Mouse (Mus musculus) heart, postnatal 0 days (tissue): ENCODE results near the gene Tbcel. TPM values are rescaled to one million over a fixed set of nuclear protein-coding genes. Genes with fewer than 3 reads are reported as not detected.
A peak's percentile ranks its signal among the peaks of the same experiment; 100 is the strongest.

Experiments used
- ATAC-seq: fragments of 200-750 bp; cut with Nextera tagmentation; 2 replicates; pipeline ENCODE4 v1.8.0; 2017; ENCODE audit warnings: low read depth, moderate number of reproducible peaks, moderate library complexity; ENCODE audit not compliant: insufficient read depth
- DNase-seq: peaks from one replicate; pipeline ENCODE4 v3.0.0-alpha.2; 2016; ENCODE audit warnings: low spot score
- H3K27ac ChIP-seq: fragments of 300-500 bp; sonication (generic); 2 replicates; pipeline ENCODE4 v1.5.1; 2014; ENCODE audit warnings: low read depth, mild to moderate bottlenecking
- H3K27me3 ChIP-seq: fragments of 300-500 bp; sonication (generic); 2 replicates; pipeline ENCODE4 v1.6.1; 2014; ENCODE audit warnings: low read length, mixed read lengths; ENCODE audit not compliant: control insufficient read depth, insufficient read depth
- H3K36me3 ChIP-seq: fragments of 300-500 bp; sonication (generic); replicated peaks from 2 replicates; pipeline ENCODE4 v1.6.1; 2014; ENCODE audit warnings: low read length, mixed read lengths; ENCODE audit not compliant: control insufficient read depth, insufficient read depth
- H3K4me1 ChIP-seq: fragments of 300-500 bp; sonication (generic); 2 replicates; pipeline ENCODE4 v1.6.1; 2014; ENCODE audit warnings: antibody characterized with exemption; ENCODE audit not compliant: control insufficient read depth, insufficient read depth
- H3K4me2 ChIP-seq: fragments of 300-500 bp; sonication (generic); 2 replicates; pipeline ENCODE4 v1.6.1; 2014; ENCODE audit warnings: low read depth, mild to moderate bottlenecking, low read length, moderate library complexity
- H3K4me3 ChIP-seq: fragments of 300-500 bp; sonication (generic); 2 replicates; pipeline ENCODE4 v1.5.1; 2014; ENCODE audit warnings: low read depth, low read length
- H3K9ac ChIP-seq: fragments of 300-500 bp; sonication (generic); replicated peaks from 2 replicates; pipeline ENCODE4 v1.6.1; 2014; ENCODE audit warnings: low read depth, low read length, mixed read lengths
- H3K9me3 ChIP-seq: fragments of 300-500 bp; sonication (generic); replicated peaks from 2 replicates; pipeline ENCODE4 v1.6.1; 2016; ENCODE audit warnings: low read length; ENCODE audit not compliant: control insufficient read depth
- CTCF ChIP-seq: IDR thresholded peaks from 2 replicates; pipeline ENCODE4 v1.5.1; 2016; ENCODE audit warnings: antibody characterized with exemption, control low read depth, low read depth
- EP300 ChIP-seq: IDR thresholded peaks from 2 replicates; pipeline ENCODE4 v1.6.1; 2016; ENCODE audit warnings: antibody characterized with exemption, low read depth
- WGBS: fragments of 180-500 bp; shearing (Covaris S2); extraction: QIAGEN DNeasy Blood & Tissue Kit; methylation state at CpG from one replicate; pipeline ENCODE4 v1.1.7; 2014; 5-methylcytosine and 5-hydroxymethylcytosine counted together
- polyA plus RNA-seq: library from polyadenylated mRNA; unstranded; fragments of >200 nt; fragmentation: Nextera tagmentation; extraction: Ambion mirVana; gene quantifications from 2 replicates; pipeline ENCODE4 v1.2.1, GENCODE M21; 2015
- total RNA-seq: library from RNA; depleted of rRNA; stranded (reverse); fragments of >200 nt; gene quantifications from 2 replicates; pipeline ENCODE4 v1.2.3, GENCODE M21; 2014; ENCODE audit warnings: low replicate concordance

The Tbcel gene
- total and polyA plus RNA-seq, 2 experiments from 2014 or later, result 2.6 to 7.6 TPM

GRCm38 (mm10) chr9:42463220-42463989 lies 44.2 kb downstream of the Tbcel start:
- TF ChIP-seq CTCF, result no peak
- no peak for TF ChIP-seq EP300
- H3K36me3 ChIP-seq, result no peaks in the 10 kb centered on the region
- ATAC-seq (peak; percentile 71), DNase-seq (peak; percentile 58)
- H3K4me2 ChIP-seq, result no peak overlapping the region
- H3K4me3 ChIP-seq, result no peak overlapping the region
- H3K9ac ChIP-seq, result no peak overlapping the region
- H3K27ac ChIP-seq, result no peak overlapping the region
- H3K27me3 ChIP-seq, result peaks cover 19% of the 10 kb centered on the region; the same call in 1 of the 2 replicates
- peaks cover 13% of the 10 kb centered on the region; the same call in 1 of the 2 replicates for H3K4me1 ChIP-seq
- H3K9me3 ChIP-seq, result no peaks in the 10 kb centered on the region
- 47% methylated on average over 8 of the region's 8 CpGs for WGBS

- Histone ChIP-seq H3K4me2 (no peak overlapping the region), H3K36me3 (no peaks in the 10 kb centered on the region), H3K27ac (no peak overlapping the region), H3K9ac (no peak overlapping the region), H3K4me1 (peaks cover 13% of the 10 kb centered on the region; the same call in 1 of the 2 replicates), H3K27me3 (peaks cover 19% of the 10 kb centered on the region; the same call in 1 of the 2 replicates), H3K9me3 (no peaks in the 10 kb centered on the region), H3K4me3 (no peak overlapping the region)
- DNase-seq (no peak), ATAC-seq (no peak)
- TF ChIP-seq CTCF, result no peak
- TF ChIP-seq EP300, result no peak
- 80% methylated on average over 7 of the region's 7 CpGs for WGBS
These were observed 44.9 kb downstream of the Tbcel start for GRCm38 (mm10) chr9:42462585-42463219.

DNA sequence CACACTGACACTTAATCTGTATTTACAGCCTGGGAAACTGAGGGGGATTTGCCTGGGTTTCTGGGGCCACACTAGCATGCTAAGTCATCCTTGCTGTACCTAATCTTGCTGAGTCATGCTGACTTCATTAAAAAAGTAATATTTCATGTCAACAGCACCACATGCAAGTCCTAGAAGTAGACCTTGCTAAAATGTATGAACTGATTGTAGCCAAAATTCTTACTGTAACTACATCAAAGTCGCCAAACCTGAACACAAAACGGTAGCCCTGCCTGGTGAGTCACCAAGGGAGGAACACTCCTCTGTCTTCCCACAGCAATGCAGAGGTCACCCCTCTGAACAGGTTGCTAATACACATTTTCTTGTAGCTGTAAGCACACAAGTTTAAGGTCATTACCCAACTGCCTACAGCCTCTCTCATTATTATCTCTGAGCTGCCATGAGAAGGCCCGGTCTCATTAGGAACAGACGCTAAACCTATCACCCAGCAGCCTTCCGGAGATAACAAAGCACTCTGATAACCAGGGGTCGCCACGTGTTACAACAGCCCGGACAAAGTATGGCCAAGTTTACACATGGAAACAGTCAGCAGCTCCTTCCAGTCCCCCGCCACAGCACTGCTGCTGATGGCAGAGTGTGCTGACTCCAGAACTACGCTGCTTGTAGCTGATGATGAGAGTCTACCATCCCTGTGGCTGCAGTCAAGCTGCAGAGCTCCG lies 46.1 kb downstream of the Tbcel start:
- Histone ChIP-seq H3K4me2 (peak overlapping the region; percentile 14; the same call in 1 of the 2 replicates), H3K27me3 (peaks cover 19% of the 10 kb centered on the region; the same call in 1 of the 2 replicates), H3K9me3 (no peaks in the 10 kb centered on the region), H3K36me3 (no peaks in the 10 kb centered on the region), H3K4me3 (no peak overlapping the region), H3K4me1 (peaks cover 13% of the 10 kb centered on the region; the same call in 1 of the 2 replicates), H3K27ac (no peak overlapping the region), H3K9ac (no peak overlapping the region)
- TF ChIP-seq CTCF (no peak), EP300 (no peak)
- DNase-seq (peak; percentile 52), ATAC-seq (peak; percentile 72)
- 11% methylated on average over 11 of the region's 11 CpGs for WGBS

- H3K36me3 ChIP-seq, result no peaks in the 10 kb centered on the region
- H3K27me3 ChIP-seq, result peaks cover 19% of the 10 kb centered on the region; the same call in 1 of the 2 replicates
- peaks cover 13% of the 10 kb centered on the region; the same call in 1 of the 2 replicates for H3K4me1 ChIP-seq
- WGBS, result 83% methylated on average over 10 of the region's 10 CpGs
- H3K9ac ChIP-seq, result no peak overlapping the region
- H3K9me3 ChIP-seq, result no peaks in the 10 kb centered on the region
- H3K27ac ChIP-seq, result no peak overlapping the region
- DNase-seq (no peak), ATAC-seq (no peak)
- H3K4me2 ChIP-seq, result no peak overlapping the region
- no peak for TF ChIP-seq EP300
- no peak for TF ChIP-seq CTCF
- H3K4me3 ChIP-seq, result no peak overlapping the region
These were observed 47.3 kb downstream of the Tbcel start for GRCm38 (mm10) chr9:42460353-42460752.

DNA sequence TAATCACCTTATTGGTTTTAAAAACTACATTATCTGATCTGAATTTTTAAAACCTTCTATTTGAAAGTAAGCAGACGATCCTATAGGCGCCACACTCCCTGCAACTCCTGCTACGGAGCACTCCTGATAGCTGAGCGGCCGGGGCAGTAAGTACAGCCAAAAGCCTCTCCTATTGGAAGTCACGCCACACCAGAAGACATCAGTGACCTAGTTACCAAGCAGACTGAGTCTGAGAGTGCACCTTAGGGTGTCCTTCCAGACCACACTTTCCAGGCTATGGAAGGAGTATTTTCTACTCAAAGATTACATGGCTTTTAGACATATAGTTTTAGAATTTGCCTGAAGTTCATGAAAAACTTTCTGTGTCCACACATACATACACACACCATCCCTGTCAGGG lies 47.9 kb downstream of the Tbcel start:
- no peak overlapping the region for H3K4me3 ChIP-seq
- TF ChIP-seq CTCF, result no peak
- TF ChIP-seq EP300, result no peak
- ATAC-seq (no peak), DNase-seq (no peak)
- WGBS, result 76% methylated on average over 6 of the region's 6 CpGs
- no peaks in the 10 kb centered on the region for H3K9me3 ChIP-seq
- peaks cover 13% of the 10 kb centered on the region; the same call in 1 of the 2 replicates for H3K4me1 ChIP-seq
- no peaks in the 10 kb centered on the region for H3K36me3 ChIP-seq
- no peak overlapping the region for H3K9ac ChIP-seq
- H3K27ac ChIP-seq, result no peak overlapping the region
- H3K27me3 ChIP-seq, result peaks cover 19% of the 10 kb centered on the region; the same call in 1 of the 2 replicates
- no peak overlapping the region for H3K4me2 ChIP-seq
